In the genomic region with DNA sequence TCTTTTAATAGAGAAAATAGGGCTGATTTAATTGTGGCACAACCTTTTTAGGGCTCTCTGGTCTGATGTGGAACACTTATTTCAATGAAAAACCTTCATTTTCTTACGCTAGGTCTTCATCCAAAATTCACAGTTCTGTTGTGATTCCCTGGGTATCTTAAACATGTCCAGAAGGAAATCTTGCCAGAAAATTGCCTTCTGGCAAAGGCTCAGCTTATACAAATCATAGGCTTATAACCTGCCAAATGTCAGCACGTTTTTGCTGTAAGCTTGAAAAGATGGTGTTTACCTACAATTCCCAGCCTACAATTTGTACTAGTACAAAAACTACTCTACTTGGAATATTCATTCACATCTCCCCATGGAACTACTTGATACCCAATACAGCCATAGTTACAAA, we compare ENCODE assay signal across 23 mouse cellular contexts. TPM values are rescaled to one million over a fixed set of nuclear protein-coding genes. Genes with fewer than 3 reads are reported as not detected.
A peak's percentile ranks its signal among the peaks of the same experiment; 100 is the strongest.
DNase-seq lines count a peak whose midpoint lies in the region; ATAC-seq and TF ChIP-seq lines count a peak whose summit lies in the region.
"Had no signal": no experiment of that assay in that cellular context is flagged by ENCODE, and none has a peak within 500 bp of the region (broad histone marks: within the 10 kb centered on the region; RNA-seq: fewer than 3 reads in every experiment).

No protein-coding gene starts in this region.

- no peaks in the 10 kb centered on the region for H3K4me1 ChIP-seq in embryonic facial prominence, embryonic 14.5 days (ENCODE audit: control insufficient read depth, insufficient read depth, low read length)
- no peaks in the 10 kb centered on the region for H3K4me1 ChIP-seq in embryonic facial prominence, embryonic 10.5 days
- H3K4me1 ChIP-seq in lung, embryonic 14.5 days (ENCODE audit: insufficient read depth) = no peaks in the 10 kb centered on the region
- H3K4me1 ChIP-seq in lung, adult 2 months (ENCODE audit: control insufficient read depth, insufficient read depth, low read length) = no peaks in the 10 kb centered on the region
- H3K4me1 ChIP-seq: embryonic facial prominence, embryonic 13.5 days; forebrain, embryonic 13.5 days; heart, embryonic 15.5 days; hindbrain, embryonic 13.5 days had no signal

- no peak overlapping the region for H3K27ac ChIP-seq in embryonic facial prominence, embryonic 14.5 days (replicated peaks; ENCODE audit: low read depth, low read length)
- no peak overlapping the region for H3K27ac ChIP-seq in embryonic facial prominence, embryonic 10.5 days (replicated peaks)
- H3K27ac ChIP-seq in lung, embryonic 14.5 days (ENCODE audit: low read depth) = no peak overlapping the region
- H3K27ac ChIP-seq: embryonic facial prominence, embryonic 13.5 days; forebrain, embryonic 13.5 days; heart, embryonic 15.5 days; hindbrain, embryonic 13.5 days had no signal

- no peak for ATAC-seq in embryonic facial prominence, embryonic 14.5 days (ENCODE audit: low read depth)
- no peak for ATAC-seq in lung, embryonic 14.5 days (ENCODE audit: insufficient read depth)
- no peak for ATAC-seq in megakaryocyte-erythroid progenitor cell, adult 5-6 weeks (replicated peaks; ENCODE audit: low FRiP score, low TSS enrichment, poor library complexity, severe bottlenecking)
- ATAC-seq: CD4-positive, CD25-positive, alpha-beta regulatory T cell, adult 4 months; forebrain, embryonic 13.5 days; intestine, embryonic 16.5 days had no signal

- no peaks in the 10 kb centered on the region for H3K36me3 ChIP-seq in embryonic facial prominence, embryonic 14.5 days (ENCODE audit: control insufficient read depth, insufficient read depth, low read length)
- H3K36me3 ChIP-seq in embryonic facial prominence, embryonic 10.5 days (replicated peaks) = no peaks in the 10 kb centered on the region
- no peaks in the 10 kb centered on the region for H3K36me3 ChIP-seq in lung, embryonic 14.5 days (ENCODE audit: insufficient read depth)
- H3K36me3 ChIP-seq: embryonic facial prominence, embryonic 13.5 days; G1E; heart, embryonic 15.5 days; hindbrain, embryonic 13.5 days had no signal

- peak; percentile 1 for DNase-seq in embryonic facial prominence, embryonic 14.5 days (ENCODE audit: low spot score)
- DNase-seq in embryonic facial prominence, embryonic 10.5 days (ENCODE audit: low spot score) = no peak
- peak; percentile 0 for DNase-seq in lung, embryonic 14.5 days
- no peak for DNase-seq in lung, adult 2 months
- DNase-seq in cerebellum, adult 9-11 months = peak; percentile 35
- DNase-seq in cerebellum, postnatal 36 days = peak; percentile 13 to 49
- no peak for DNase-seq in neural tube, embryonic 10.5 days (ENCODE audit: extremely low spot score, low spot score)
- DNase-seq: adrenal gland, adult 8-10 months; adrenal gland, postnatal 36 days; gastrocnemius, postnatal 36 days; heart, adult 11 months; heart, postnatal 14 days; kidney, adult 2 months had no signal

- no peak overlapping the region for H3K4me2 ChIP-seq in embryonic facial prominence, embryonic 14.5 days (ENCODE audit: low read depth, low read length)
- no peak overlapping the region for H3K4me2 ChIP-seq in lung, embryonic 14.5 days
- H3K4me2 ChIP-seq: embryonic facial prominence, embryonic 13.5 days; forebrain, embryonic 13.5 days; heart, embryonic 11.5 days; heart, embryonic 15.5 days; hindbrain, embryonic 13.5 days had no signal

- TF ChIP-seq POLR2A in lung, adult 2 months (IDR thresholded peaks at IDR 0.05; ENCODE audit: borderline replicate concordance, extremely low read depth, low read depth, low read length) = no peak

- no peaks in the 10 kb centered on the region for H3K27me3 ChIP-seq in embryonic facial prominence, embryonic 14.5 days (replicated peaks; ENCODE audit: control insufficient read depth, insufficient read depth, low read length)
- H3K27me3 ChIP-seq in embryonic facial prominence, embryonic 10.5 days (replicated peaks; ENCODE audit: low read depth, poor library complexity, severe bottlenecking) = no peaks in the 10 kb centered on the region
- H3K27me3 ChIP-seq in lung, embryonic 14.5 days (ENCODE audit: insufficient read depth, low read length) = no peaks in the 10 kb centered on the region
- H3K27me3 ChIP-seq: embryonic facial prominence, embryonic 13.5 days; forebrain, embryonic 13.5 days; heart, embryonic 15.5 days; hindbrain, embryonic 13.5 days had no signal

- TF ChIP-seq CTCF in lung, embryonic 14.5 days (IDR thresholded peaks at IDR 0.05; ENCODE audit: low read depth) = no peak
- TF ChIP-seq CTCF in lung, adult 2 months (IDR thresholded peaks at IDR 0.05; ENCODE audit: insufficient read depth, low read length) = no peak

- WGBS in embryonic facial prominence, embryonic 14.5 days = 62% methylated on average over 2 of the region's 2 CpGs
- whole genome bisulfite sequencing in embryonic facial prominence, embryonic 10.5 days = 90% methylated on average over 2 of the region's 2 CpGs
- 64% methylated on average over 2 of the region's 2 CpGs for WGBS in lung, embryonic 14.5 days
- 56% methylated on average over 2 of the region's 2 CpGs for WGBS in lung, adult 2 months

- no peak overlapping the region for H3K4me3 ChIP-seq in embryonic facial prominence, embryonic 14.5 days (ENCODE audit: low read depth, low read length)
- H3K4me3 ChIP-seq in embryonic facial prominence, embryonic 10.5 days = no peak overlapping the region
- H3K4me3 ChIP-seq in lung, embryonic 14.5 days (ENCODE audit: low read depth, low read length) = no peak overlapping the region
- H3K4me3 ChIP-seq in lung, adult 2 months (replicated peaks; ENCODE audit: extremely low read depth, low read depth, low read length) = no peak overlapping the region
- H3K4me3 ChIP-seq: embryonic facial prominence, embryonic 13.5 days; forebrain, embryonic 13.5 days; heart, embryonic 15.5 days; hindbrain, embryonic 13.5 days had no signal

- no peak overlapping the region for H3K9ac ChIP-seq in embryonic facial prominence, embryonic 14.5 days (ENCODE audit: low read depth, low read length)
- no peak overlapping the region for H3K9ac ChIP-seq in lung, embryonic 14.5 days
- H3K9ac ChIP-seq: embryonic facial prominence, embryonic 13.5 days; forebrain, embryonic 13.5 days; heart, embryonic 15.5 days; hindbrain, embryonic 13.5 days had no signal

- no peaks in the 10 kb centered on the region for H3K9me3 ChIP-seq in embryonic facial prominence, embryonic 14.5 days (ENCODE audit: control insufficient read depth, low read length)
- no peaks in the 10 kb centered on the region for H3K9me3 ChIP-seq in embryonic facial prominence, embryonic 10.5 days
- no peaks in the 10 kb centered on the region for H3K9me3 ChIP-seq in lung, embryonic 14.5 days (ENCODE audit: low read depth, low read length)
- H3K9me3 ChIP-seq: embryonic facial prominence, embryonic 13.5 days; forebrain, embryonic 13.5 days; G1E; heart, embryonic 15.5 days; hindbrain, embryonic 13.5 days had no signal

RNA-seq across cellular contexts. Expression of a gene that starts 42.7 kb away (rescaled TPM):
- 5.3 and 6.8 TPM in 2 replicates for polyA plus RNA-seq in embryonic facial prominence, embryonic 14.5 days (2014; fragmentation: Nextera tagmentation; extraction: Ambion mirVana)
- polyA plus RNA-seq in embryonic facial prominence, embryonic 10.5 days (2016; fragmentation: Nextera tagmentation; extraction: Ambion mirVana) = 1.8 and 2.3 TPM in 2 replicates
- polyA plus RNA-seq in lung, embryonic 14.5 days (2014; fragmentation: Nextera tagmentation; extraction: Ambion mirVana) = 0.59 and 1.2 TPM in 2 replicates
- not detected in 2 replicates for polyA plus RNA-seq in lung, adult 2 months (2012; rRNA removed)
- not detected in 2 replicates for total RNA-seq in megakaryocyte-erythroid progenitor cell, adult 5-6 weeks (2014; fragmentation: Nextera tagmentation)
- not detected in 2 replicates for total RNA-seq in megakaryocyte-erythroid progenitor cell, adult 5-6 weeks (2017)
- total RNA-seq: hematopoietic stem cell, adult 5-6 weeks had no signal
- polyA plus RNA-seq: CD4-positive, CD25-positive, alpha-beta regulatory T cell, adult 4 months; G1E had no signal

Comparison
In these comparisons a context has a peak if more than half of its experiments do, and no peak if none do; other contexts are left out.
1. DNase-seq: peak in embryonic facial prominence, embryonic 14.5 days (single experiment), lung, embryonic 14.5 days (single experiment), cerebellum, adult 9-11 months (single experiment) and cerebellum, postnatal 36 days (2 of 2); none in embryonic facial prominence, embryonic 10.5 days (single experiment), lung, adult 2 months (single experiment) and neural tube, embryonic 10.5 days (single experiment).